Comparison of ENCODE assay signal across 16 mouse cellular contexts in genomic region chr10:118585821-118586220, GRCm38 (mm10).
"Had no signal": no experiment of that assay in that cellular context is flagged by ENCODE, and none has a peak within 500 bp of the region (broad histone marks: within the 10 kb centered on the region; RNA-seq: fewer than 3 reads in every experiment).

No protein-coding gene starts in this region.

- H3K36me3 ChIP-seq: liver, embryonic 15.5 days; lung, embryonic 15.5 days; midbrain, embryonic 13.5 days; midbrain, embryonic 15.5 days; neural tube, embryonic 12.5 days had no signal

- H3K27me3 ChIP-seq: liver, embryonic 15.5 days; lung, embryonic 15.5 days; midbrain, embryonic 13.5 days; midbrain, embryonic 15.5 days; neural tube, embryonic 12.5 days had no signal

- DNase-seq: liver, postnatal 0 days; lung, adult 2 months; lung, postnatal 14 days; lung, postnatal 36 days; retina, postnatal 1 day; right cerebral cortex, adult 18-20 months; right cerebral cortex, postnatal 25 days; thymus, adult 18-20 months; thymus, postnatal 14 days; thymus, postnatal 36 days had no signal

- ATAC-seq: liver, postnatal 0 days; lung, postnatal 0 days; midbrain, embryonic 13.5 days; midbrain, embryonic 15.5 days had no signal
